Mouse (Mus musculus): ENCODE measurements around the gene Crip1.

Crip1 gene

DNA sequence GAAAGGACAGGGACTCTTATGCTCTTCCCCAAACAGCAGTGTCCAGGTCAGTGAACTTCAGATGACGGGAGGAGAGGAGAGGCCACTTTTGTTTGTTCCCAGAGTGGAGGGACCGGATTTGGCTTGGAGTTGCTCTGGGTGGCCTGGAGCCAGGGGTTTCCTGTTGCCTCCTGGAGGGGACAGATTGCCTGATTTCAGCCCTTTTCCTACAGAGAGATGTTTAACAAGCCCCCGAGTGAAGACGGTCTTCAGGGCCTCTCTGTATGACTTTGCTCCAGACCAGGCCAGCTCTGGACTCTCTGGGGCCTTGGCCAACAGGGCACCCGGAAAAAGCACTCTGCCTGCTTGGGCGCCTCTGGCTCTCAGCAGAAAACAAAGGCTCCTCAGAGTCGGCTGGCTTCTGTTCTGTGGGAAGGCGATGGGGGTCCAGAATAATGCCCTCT, 4.6 kb upstream of the Crip1 start:
- Histone ChIP-seq H3K4me3 (replicated peaks; ENCODE audit: low read length) (peak overlapping the region; percentile 90), H3K4me1 (replicated peaks; ENCODE audit: low read depth, low read length) (peaks cover 77% of the 10 kb centered on the region), H3K27me3 (ENCODE audit: insufficient read depth, low read length) (peaks cover 24% of the 10 kb centered on the region), H3K9me3 (ENCODE audit: low read length) (no peaks in the 10 kb centered on the region), H3K36me3 (ENCODE audit: insufficient read depth, low read length) (peaks cover 59% of the 10 kb centered on the region)
- TF ChIP-seq CTCF (conservative IDR thresholded peaks at IDR 0.05; ENCODE audit: low read length) (no peak), POU5F1 (IDR thresholded peaks at IDR 0.05; ENCODE audit: borderline replicate concordance, low read length) (no peak), NANOG (IDR thresholded peaks at IDR 0.05; ENCODE audit: borderline replicate concordance, low read length) (no peak)

DNA sequence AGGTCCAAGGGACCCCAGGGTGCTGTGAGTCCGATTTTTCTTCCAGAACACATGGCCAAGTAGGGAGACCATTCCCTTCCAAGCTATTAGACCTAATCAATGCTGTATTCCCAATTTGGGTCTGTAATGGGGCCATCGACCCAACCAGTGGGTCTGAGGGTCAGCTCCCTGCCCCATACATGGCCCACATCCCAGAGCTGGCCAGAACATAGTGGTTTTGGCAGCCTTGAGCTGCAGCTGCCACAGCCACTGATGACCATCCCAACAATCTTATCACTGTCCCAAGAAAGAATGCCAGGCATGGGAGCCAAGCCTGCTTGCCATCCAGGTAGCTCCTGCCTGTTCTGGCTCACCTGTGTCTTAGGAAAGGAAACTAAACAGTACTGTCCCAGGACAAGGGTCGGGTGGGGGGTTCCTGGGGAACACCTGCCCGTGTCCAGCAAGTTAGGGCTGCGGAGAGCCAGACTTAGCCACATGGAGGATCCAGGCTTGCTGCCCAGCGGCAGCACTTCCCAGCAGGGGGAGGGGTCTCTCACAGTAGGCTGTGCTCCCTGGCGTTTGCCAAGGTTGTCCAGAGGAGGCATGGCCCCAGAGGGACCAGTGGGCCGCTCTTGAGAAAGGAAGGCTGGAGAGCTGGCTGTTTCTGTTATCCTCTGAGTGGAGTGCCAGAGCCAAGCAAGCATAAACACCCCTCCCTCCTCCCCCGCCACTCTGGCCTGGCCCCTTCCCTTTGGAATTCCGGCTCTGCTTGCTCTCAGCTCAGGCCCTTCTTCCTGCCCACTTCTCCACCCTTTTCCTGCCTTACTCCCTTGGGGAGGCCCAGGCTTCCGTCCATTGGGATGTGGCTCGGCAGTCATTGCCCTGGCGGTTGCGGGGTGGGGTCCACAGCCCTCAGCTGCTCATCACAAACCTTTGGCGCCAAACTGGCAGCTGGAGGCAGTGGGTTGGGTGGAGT, 3.8 kb upstream of the Crip1 start:
- Histone ChIP-seq H3K4me3 (replicated peaks; ENCODE audit: low read length) (peak overlapping the region; percentile 90), H3K27me3 (ENCODE audit: insufficient read depth, low read length) (peaks cover 28% of the 10 kb centered on the region), H3K9me3 (ENCODE audit: low read length) (no peaks in the 10 kb centered on the region), H3K4me1 (replicated peaks; ENCODE audit: low read depth, low read length) (peaks cover 82% of the 10 kb centered on the region), H3K36me3 (ENCODE audit: insufficient read depth, low read length) (peaks cover 51% of the 10 kb centered on the region)
- no peak for TF ChIP-seq CTCF (conservative IDR thresholded peaks at IDR 0.05; ENCODE audit: low read length)
- TF ChIP-seq POU5F1 (IDR thresholded peaks at IDR 0.05; ENCODE audit: borderline replicate concordance, low read length): no peak
- TF ChIP-seq NANOG (IDR thresholded peaks at IDR 0.05; ENCODE audit: borderline replicate concordance, low read length): no peak

- no peak for TF ChIP-seq POU5F1 (IDR thresholded peaks at IDR 0.05; ENCODE audit: borderline replicate concordance, low read length)
- no peak for TF ChIP-seq CTCF (conservative IDR thresholded peaks at IDR 0.05; ENCODE audit: low read length)
- TF ChIP-seq NANOG (IDR thresholded peaks at IDR 0.05; ENCODE audit: borderline replicate concordance, low read length): no peak
- peaks cover 43% of the 10 kb centered on the region for H3K36me3 ChIP-seq (ENCODE audit: insufficient read depth, low read length)
- peaks cover 31% of the 10 kb centered on the region for H3K27me3 ChIP-seq (ENCODE audit: insufficient read depth, low read length)
- H3K4me3 ChIP-seq (replicated peaks; ENCODE audit: low read length): peak overlapping the region; percentile 90
- H3K4me1 ChIP-seq (replicated peaks; ENCODE audit: low read depth, low read length): peaks cover 90% of the 10 kb centered on the region
- no peaks in the 10 kb centered on the region for H3K9me3 ChIP-seq (ENCODE audit: low read length)
Observed at GRCm38 (mm10) chr12:113143164-113143563, 3.0 kb upstream of the Crip1 start.

GRCm38 (mm10) chr12:113144001-113144756, 1.9 kb upstream of the Crip1 start:
- no peak for TF ChIP-seq NANOG (IDR thresholded peaks at IDR 0.05; ENCODE audit: borderline replicate concordance, low read length)
- no peak for TF ChIP-seq POU5F1 (IDR thresholded peaks at IDR 0.05; ENCODE audit: borderline replicate concordance, low read length)
- peak; percentile 94 for TF ChIP-seq CTCF (conservative IDR thresholded peaks at IDR 0.05; ENCODE audit: low read length)
- no peaks in the 10 kb centered on the region for H3K9me3 ChIP-seq (ENCODE audit: low read length)

DNA sequence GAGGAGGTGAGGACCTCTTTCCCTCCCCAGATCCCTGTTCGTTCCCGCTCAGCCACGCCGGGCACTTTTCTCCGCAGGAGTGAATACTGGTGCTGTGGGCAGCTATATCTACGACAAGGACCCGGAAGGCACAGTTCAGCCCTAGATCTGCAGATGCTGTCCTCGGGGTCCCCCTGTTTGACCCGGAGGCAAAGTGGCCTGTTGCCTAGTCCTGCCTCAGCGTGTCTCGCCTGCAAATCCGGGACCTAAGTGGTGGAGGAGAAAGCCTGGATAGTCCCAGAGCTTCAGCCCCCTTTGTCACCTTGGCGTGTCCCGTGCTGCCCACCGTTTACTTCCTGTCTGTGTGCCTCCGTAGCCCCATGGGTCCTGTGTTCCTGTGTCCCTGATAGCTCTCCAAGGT, 1.2 kb upstream of the Crip1 start:
- peaks cover 38% of the 10 kb centered on the region for H3K27me3 ChIP-seq (ENCODE audit: insufficient read depth, low read length)
- no peaks in the 10 kb centered on the region for H3K9me3 ChIP-seq (ENCODE audit: low read length)
- no peak for TF ChIP-seq POU5F1 (IDR thresholded peaks at IDR 0.05; ENCODE audit: borderline replicate concordance, low read length)
- TF ChIP-seq NANOG (IDR thresholded peaks at IDR 0.05; ENCODE audit: borderline replicate concordance, low read length): no peak
- TF ChIP-seq CTCF (conservative IDR thresholded peaks at IDR 0.05; ENCODE audit: low read length): no peak
- H3K4me3 ChIP-seq (replicated peaks; ENCODE audit: low read length): no peak overlapping the region
- peaks cover 92% of the 10 kb centered on the region for H3K4me1 ChIP-seq (replicated peaks; ENCODE audit: low read depth, low read length)
- H3K36me3 ChIP-seq (ENCODE audit: insufficient read depth, low read length): peaks cover 33% of the 10 kb centered on the region

More at GRCm38 (mm10) chr12:113144001-113144756, 1.9 kb upstream of the Crip1 start:
- peaks cover 92% of the 10 kb centered on the region for H3K4me1 ChIP-seq (replicated peaks; ENCODE audit: low read depth, low read length)
- H3K36me3 ChIP-seq (ENCODE audit: insufficient read depth, low read length): peaks cover 33% of the 10 kb centered on the region
- H3K4me3 ChIP-seq (replicated peaks; ENCODE audit: low read length): peak overlapping the region; percentile 39; the same call in 1 of the 2 replicates
- H3K27me3 ChIP-seq (ENCODE audit: insufficient read depth, low read length): peaks cover 32% of the 10 kb centered on the region

DNA sequence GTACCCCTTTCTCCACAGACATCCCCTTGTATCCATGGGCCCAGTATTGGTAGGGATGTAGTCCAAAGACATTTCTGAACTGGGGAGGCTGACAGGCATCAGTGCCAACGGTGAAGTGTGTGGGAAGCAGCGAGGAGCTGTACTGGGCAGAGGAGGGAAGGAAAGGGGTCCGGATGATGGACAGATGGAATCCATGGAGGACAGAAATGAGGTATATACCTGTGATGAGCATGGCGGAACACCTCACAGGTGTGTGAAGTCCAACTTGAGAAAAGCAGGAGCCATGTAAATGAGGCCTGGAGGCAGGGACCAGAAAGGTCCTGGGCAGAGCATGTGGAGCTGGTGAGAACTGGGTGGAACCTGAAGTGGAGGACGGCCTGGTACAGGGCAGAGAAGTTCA, 525 bp upstream of the Crip1 start:
- TF ChIP-seq CTCF (conservative IDR thresholded peaks at IDR 0.05; ENCODE audit: low read length): no peak
- no peak for TF ChIP-seq NANOG (IDR thresholded peaks at IDR 0.05; ENCODE audit: borderline replicate concordance, low read length)
- TF ChIP-seq POU5F1 (IDR thresholded peaks at IDR 0.05; ENCODE audit: borderline replicate concordance, low read length): no peak
- H3K4me1 ChIP-seq (replicated peaks; ENCODE audit: low read depth, low read length): peaks cover 99% of the 10 kb centered on the region
- H3K9me3 ChIP-seq (ENCODE audit: low read length): no peaks in the 10 kb centered on the region

GRCm38 (mm10) chr12:113147481-113147880, 1.4 kb downstream of the Crip1 start:
- Histone ChIP-seq H3K36me3 (ENCODE audit: insufficient read depth, low read length) (peaks cover 28% of the 10 kb centered on the region), H3K9me3 (ENCODE audit: low read length) (no peaks in the 10 kb centered on the region), H3K4me1 (replicated peaks; ENCODE audit: low read depth, low read length) (peaks cover 99% of the 10 kb centered on the region), H3K27me3 (ENCODE audit: insufficient read depth, low read length) (peaks cover 38% of the 10 kb centered on the region), H3K4me3 (replicated peaks; ENCODE audit: low read length) (peak overlapping the region; percentile 72)
- TF ChIP-seq CTCF (conservative IDR thresholded peaks at IDR 0.05; ENCODE audit: low read length) (no peak), POU5F1 (IDR thresholded peaks at IDR 0.05; ENCODE audit: borderline replicate concordance, low read length) (no peak), NANOG (IDR thresholded peaks at IDR 0.05; ENCODE audit: borderline replicate concordance, low read length) (no peak)

More for the DNA sequence above, 525 bp upstream of the Crip1 start:
- peaks cover 33% of the 10 kb centered on the region for H3K36me3 ChIP-seq (ENCODE audit: insufficient read depth, low read length)
- no peak overlapping the region for H3K4me3 ChIP-seq (replicated peaks; ENCODE audit: low read length)
- peaks cover 43% of the 10 kb centered on the region for H3K27me3 ChIP-seq (ENCODE audit: insufficient read depth, low read length)

Measured in E14TG2a.4 (cell line).